Mouse (Mus musculus) adrenal gland, postnatal 10 days (tissue): ENCODE data around the gene Hrasls5. TPM values are rescaled to one million over a fixed set of nuclear protein-coding genes. Genes with fewer than 3 reads are reported as not detected.

Source experiments
- DNase-seq: peaks from one replicate; pipeline ENCODE4 v3.0.0; 2021; ENCODE audit warnings: mixed read lengths
- long read RNA-seq, 2 experiments: library from polyadenylated mRNA; stranded (forward); transcript quantifications; one replicate each; pipeline ENCODE4 v2.0.0; 2021
- total RNA-seq, 2 experiments: library from RNA; stranded (reverse); gene quantifications; 2 replicates each; pipeline ENCODE4 v1.2.3; 2021

Gene Hrasls5
- under 1 TPM in 1 of 2 experiments, not detected in 1; 0.39 TPM for total RNA-seq
- long read RNA-seq, experiment 1, result 0 reads
- long read RNA-seq, experiment 2, result 0 reads

DNA sequence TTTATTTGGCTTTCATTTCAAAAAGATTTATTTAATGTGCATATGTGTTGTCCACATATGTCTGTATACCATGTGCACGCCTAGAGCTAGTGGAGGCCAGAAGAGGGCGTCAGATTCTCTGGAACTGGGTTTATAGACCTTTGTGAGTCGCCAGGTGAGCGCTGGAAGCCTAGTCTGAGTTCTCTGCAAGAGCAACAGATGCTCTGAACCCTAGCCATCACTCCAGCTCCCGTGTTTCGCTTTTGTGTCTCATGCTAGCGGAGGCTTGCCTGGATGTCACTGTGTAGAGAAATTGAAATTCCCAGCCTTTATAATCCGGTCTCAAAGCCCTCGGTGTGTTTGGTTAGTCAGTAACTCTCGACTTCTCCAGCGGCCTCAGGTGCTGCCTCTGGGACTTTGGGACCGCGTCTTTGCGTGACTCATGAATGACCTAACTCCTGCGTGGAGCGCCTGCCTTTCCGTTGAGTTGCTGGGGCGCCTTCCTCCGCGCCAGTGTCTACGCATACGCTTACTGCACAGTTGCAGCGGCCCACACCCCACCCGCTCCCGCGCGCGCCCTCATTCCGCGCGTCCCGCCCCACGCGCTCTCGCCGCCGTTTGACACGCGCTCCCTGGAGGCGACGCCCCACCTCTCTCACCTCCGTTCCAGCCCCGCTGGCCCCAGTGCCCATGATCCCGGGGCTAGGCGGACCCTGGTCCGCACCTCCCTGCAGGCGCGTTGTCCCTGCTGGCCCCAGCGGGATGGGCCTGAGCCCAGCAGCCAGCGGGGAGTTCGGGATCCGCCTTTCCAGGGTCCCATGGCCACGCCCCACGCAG is at the start of gene Hrasls5:
Gene Hrasls5, plus strand, starts transcription at position 600 of the 816 bp plus-strand sequence.
- peak; percentile 55 for DNase-seq

DNA sequence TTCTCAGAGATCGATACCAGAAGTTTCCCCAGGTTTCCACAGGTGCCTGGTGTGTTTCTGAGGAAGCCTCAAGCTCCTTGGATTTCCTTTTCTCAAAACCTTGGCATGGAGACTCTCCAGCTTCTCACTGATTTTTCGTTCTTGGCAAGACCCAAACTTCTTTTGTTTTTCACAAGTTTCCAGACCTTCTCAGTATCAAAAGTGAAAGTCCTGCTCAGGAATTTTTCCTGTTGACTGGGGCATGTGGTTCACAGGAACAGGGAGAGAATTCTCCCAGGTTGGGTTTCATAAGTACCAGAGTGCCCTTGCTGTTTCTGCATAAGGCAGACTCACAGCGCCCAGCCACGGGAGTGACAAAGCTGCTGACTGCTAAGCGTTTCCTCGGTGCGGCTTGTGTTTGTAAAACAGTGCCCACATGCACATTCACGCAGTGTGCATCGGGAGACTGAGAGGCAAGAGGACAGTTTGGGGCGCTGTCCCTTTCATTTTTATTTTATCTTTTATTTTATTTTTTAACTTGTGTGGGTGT is 49.7 kb upstream of the Hrasls5 start:
- DNase-seq, result no peak

DNA sequence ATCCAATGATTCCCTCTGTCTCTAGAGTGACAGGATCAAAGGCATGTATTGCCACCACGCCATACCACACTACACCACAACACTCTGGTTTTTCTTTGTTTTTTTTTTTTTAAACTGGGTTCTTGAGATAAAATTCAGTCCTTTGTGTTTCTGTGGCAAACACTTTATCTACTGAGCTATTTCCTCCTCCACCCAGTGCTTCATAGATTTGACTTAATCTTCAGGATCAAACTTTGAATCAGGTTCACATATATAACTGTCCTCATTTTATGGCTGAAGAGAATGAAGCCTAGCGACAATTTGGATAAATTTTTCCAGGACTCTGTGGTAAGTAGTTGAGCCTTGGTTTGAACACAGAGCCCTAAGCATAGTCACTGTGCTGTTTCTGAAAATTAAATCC is 48.7 kb upstream of the Hrasls5 start:
- no peak for DNase-seq

DNA sequence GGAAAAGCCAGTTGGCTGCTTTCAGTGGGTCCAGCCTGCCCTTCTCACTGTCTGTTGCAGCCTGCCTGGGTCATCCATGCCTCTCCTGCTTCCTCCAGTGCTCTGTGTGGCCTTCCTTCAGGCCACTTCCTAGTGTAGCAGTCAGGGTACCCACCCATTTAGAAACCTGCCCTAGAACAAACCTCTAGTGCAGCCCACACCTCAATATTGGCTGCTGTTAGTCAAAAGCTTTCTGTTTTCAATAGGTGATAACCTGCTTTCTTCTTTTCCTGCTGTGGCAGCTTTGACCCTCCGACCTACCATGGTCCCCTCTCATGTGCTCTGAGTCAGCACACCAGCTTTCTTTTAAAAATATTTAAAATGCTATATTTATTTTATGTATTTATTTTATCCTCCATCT is 47.9 kb upstream of the Hrasls5 start:
- no peak for DNase-seq

DNA sequence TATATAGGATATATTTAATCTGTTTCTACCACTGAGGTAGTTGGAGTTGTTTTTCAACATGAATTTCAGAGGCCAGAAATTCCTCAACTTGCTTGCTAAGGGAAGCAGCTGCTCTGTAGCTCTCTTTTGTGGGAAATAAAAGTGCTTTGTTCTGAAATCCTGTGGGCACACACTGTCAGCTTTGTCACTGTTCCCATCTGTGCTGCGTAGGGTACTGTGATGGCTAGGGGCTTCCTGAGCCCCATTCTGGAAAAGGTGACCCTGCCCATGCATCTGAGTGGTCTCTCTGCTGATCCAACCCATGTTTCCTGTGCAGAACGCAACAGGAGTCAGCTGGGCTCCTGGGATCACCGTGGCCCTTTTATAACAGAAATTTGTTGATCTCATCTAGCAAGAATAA is 45.5 kb upstream of the Hrasls5 start:
- DNase-seq, result no peak

DNA sequence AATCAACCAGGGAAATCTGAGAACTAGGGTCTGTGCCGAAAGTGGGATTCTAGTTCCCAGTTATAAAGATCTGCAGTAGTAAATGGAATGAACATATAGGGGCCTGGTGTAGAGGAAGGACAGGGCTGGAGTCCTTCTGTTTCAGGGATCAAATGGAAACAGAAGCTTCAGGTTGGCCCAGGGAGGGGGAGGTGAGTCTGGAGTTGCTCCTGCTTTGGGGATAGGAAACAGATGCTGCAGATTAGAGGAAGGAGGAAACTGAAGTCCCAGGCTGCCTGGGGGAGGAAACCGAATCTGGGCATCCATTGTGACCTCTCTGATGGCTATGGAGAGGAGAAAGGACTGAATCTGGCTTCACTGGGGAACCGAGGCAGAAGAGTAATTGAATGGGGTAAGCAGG is 44.0 kb upstream of the Hrasls5 start:
- DNase-seq, result no peak

DNA sequence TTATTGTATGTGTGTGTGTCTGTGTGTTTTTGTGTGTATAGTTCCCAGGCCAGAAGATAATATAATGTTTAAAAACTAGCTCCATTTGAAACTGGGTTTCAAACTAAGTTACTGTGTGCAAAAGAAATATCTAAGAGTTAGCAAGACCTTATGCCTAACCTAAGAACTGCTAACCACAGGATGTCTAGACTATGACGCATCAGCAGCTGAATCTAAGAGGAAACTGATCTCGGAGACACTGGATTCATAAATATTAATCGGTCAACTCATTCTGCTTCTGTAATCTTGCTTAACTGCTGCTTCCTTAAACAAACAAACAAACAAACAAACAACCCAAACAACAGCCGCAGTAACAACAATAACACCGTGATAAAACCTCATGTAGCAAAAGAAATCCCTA is 42.7 kb upstream of the Hrasls5 start:
- no peak for DNase-seq

DNA sequence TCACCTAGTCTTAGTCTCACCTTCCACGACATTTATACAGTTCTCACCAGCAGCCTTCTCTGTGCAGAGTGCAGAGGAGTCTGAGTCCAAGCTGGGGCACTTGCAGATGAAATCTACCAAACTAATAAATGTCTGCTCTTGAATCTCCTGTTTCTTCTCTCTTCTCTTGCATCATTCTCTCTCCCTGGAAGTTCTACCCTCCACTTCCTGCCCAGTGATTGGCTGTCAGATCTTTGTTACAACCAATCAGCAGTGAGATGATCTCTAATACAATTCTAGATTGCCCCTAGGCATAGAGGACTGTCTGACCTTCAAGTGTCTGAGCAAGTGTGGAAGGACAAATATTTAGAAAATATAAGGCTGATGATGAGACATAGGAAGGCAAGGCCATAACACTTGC is 36.2 kb upstream of the Hrasls5 start:
- no peak for DNase-seq

DNA sequence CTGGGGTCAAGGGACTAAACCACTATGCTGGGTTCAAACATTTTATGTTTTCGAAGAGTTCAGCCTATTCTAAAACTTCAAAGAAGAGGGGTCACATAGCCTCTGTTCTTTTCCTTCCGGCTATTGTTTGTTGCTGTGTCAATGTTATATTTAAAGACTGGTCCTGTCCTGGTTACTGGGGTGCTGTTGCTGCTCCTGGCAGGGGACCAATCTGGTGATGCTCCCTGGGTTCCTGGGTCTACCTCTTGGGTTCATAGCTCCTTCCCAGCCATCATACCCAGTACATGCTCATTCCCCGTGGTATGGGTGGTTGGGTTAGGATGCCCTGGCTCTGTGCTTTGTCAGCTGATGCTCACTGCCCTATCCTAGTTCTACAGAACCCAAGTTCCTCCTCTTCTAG is 34.6 kb upstream of the Hrasls5 start:
- no peak for DNase-seq

DNA sequence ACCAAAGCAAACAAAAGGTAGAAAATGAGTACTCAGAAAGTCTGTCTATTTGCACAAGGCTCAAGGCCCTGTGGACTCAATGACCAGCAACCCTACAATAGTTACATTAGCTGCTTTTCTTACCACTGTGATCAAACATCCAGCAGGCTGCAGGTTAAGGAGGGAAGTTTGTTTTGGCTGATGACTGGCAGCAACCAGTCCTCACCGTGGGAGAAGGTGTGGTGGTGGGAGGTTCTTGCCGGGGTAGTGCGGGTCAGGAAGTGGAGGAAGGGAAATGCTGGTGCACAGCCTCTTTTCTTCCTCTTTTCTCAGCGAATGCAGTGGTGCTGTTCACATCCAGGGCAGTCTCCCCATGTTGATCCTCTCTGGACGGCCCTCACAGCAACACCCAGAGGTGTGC is 31.3 kb upstream of the Hrasls5 start:
- DNase-seq, result no peak

DNA sequence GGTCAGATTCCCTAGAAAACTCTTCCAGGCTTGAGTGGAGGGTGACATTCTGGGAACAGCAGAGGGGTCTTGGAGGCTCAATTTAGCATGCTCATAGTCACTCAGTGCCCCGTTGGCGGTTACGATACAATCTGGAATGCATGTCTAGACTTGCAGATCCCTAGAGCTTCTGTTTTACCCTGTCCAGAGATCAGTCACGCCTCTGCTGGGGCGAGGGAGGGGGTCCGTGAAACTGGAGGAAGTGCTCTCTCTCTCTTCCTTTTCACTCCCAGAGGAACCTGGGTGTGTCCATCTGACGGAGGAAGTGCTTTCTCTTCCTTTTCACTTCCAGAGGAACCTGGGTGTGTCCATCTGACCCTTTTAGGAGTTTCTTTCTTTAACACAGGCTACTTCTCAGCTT is 29.2 kb upstream of the Hrasls5 start:
- DNase-seq, result no peak

DNA sequence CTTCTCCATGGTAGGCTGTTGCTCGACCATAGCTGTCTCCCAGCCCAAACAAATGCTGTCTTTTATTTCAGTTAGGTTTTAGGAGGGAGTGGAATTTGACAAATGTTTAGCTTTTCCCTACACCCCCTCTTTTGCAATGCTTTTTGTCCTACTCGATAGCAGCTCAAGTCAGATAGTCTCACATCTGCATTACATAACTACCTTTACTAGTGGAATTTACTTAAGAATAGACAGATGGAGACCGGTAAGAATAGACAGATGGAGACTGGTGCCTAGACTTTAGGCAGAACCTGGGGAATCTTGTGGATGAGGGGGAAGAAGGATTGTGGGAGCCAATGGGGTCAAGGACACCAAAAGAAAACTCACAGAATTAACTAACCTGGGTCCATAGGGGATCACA is 28.7 kb upstream of the Hrasls5 start:
- DNase-seq, result no peak

DNA sequence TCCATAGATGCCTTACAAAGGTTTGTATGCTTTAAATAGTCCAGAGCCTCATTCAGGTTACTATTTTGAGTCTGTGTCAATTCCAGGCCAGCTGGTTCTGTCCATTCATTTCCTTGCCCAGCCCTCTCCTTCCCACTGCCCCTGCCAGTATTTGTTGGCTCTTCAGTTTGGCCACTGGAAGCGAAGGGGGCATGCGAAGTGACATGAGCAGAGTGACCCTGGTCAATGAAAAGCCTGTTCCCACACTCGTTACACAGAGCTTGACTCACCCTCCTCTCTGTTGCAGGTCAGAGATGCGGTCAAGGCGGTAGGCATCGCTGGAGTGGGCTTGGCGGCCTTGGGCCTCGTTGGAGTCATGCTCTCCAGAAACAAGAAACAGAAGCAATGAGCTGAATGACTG is 27.1 kb upstream of the Hrasls5 start:
- DNase-seq, result peak; percentile 47

DNA sequence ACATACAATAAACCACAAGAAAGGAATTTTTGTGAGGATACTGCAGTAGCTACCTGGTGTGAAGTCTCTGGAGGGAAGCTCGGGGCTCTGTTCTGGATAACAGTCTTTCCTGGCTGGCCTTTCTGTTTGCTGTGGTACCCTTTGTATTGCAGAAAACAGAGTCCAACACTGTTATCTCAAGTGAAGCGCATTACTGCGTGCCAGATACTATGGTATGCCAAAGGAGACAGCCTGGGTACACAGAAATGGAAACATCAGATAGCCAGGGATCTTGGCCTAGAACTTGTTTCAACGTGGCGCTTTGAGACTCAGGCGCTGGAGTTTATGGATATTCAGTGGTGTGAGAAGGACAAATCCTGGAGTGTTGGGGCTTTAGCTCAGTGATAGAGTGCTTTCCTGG is 26.6 kb upstream of the Hrasls5 start:
- no peak for DNase-seq

DNA sequence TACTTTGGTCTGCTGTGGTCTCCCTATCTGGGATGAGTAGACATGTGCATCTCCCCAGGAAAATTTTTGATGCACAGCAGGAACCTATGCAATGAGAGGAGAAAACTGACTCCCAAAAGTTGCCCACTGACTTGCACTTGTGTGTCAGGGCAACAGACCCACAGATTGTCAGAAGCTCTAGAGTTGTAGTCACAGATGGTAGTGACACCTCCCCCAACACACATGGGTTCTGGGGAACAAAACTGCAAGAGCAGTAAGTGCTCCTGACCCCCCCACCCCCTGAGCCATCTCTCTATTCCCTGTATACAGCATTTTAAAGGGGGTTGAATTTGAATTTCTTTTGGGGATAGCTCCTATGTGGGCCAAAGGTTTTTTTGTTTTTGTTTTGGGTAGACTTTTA is 21.5 kb upstream of the Hrasls5 start:
- DNase-seq, result no peak

DNA sequence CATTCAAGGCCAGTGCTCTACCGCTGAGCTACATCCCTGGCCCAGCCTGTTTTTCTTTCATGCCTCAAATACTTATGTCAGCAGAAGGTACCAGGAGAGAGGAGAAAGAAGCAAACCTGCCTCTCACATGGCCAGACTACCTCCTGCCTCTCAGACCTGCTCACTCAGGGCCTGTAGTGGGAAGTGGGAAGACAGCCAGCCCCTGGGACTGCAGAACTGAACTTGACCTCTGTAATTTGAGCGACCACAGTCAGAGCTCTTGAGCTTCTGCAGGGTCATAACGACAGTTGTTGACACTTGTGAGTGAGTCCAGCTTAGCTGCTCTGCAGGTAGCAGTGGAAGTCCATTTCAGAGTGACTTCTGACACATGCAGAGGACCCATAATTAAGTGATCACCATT is 20.3 kb upstream of the Hrasls5 start:
- DNase-seq, result peak; percentile 39

DNA sequence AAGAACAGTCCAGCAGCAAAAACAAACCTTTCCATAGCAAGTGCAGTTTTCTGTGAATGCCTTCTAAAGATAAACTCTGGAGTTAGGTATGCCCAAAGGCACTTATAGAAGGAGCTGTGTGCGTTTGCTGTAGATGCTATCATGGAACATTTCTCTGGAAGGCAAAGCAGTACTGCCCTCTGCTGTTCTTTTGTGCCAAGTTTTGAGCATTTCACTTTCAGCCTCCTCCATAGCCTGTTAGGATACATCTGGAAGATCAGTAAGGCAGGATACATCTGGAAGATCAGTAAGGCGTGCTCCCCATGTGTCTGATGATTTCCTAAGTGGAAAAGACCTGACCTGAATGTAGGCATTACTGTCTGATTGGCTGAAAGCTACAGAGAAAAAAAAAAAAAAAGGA is 16.8 kb upstream of the Hrasls5 start:
- peak; percentile 63 for DNase-seq

DNA sequence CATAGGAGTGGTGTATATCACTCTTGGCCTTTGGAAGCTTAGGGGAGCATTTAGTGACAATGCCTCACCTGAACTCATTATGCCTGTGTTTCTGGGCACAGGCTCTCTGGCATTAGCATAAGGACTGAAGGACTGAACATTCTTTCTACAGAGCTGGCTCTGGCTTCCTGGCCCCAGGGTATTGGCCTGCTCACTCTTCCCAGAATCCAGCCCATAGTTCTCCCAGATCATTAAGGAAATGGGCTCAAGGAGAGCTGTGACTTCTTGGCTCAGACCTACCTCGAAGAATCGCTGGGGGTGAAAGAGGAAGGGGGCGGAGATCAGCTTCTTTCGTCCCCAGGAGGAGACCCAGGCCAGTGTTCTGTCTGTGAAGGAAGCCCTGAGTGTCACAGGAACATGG is 13.9 kb upstream of the Hrasls5 start:
- DNase-seq, result peak; percentile 21

DNA sequence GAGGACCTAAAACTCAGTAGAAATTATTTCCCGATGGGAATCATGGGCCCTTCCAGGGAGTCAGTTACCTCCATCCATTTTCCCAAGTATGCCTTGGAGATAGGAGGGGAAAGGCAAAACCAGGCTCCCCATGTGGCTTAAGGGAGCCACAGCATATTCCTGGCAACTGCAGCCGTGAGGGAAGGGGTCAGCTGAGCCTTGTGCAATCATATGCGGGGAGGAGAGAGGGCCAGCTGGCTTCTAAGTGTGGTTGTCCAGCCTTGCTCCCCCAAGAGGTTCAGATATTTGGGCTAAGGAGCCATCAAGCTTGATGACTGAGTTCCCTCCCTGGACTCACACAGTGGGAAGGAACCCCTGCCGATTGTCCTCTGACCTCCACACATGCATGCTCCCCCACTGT is 10.8 kb upstream of the Hrasls5 start:
- DNase-seq, result peak; percentile 63

DNA sequence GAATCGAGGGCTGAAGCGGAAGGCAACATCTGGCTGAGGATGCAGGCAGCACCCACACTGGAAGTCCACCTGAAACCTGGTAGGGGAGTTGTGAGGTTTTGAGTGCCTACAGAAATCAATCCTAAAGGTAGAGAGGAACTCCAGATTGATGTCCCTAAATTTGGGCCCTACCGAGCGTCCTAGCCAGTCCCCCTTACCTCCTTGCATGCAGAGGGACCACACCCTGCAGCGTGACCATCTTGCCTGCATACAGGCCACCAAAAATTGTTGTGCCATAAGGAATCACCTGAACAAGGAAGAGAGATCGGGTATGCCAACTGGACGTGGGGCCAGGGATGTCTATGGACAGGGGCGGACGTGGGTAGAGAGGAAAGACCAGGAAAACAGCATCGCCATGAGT is 8.2 kb upstream of the Hrasls5 start:
- DNase-seq, result no peak

DNA sequence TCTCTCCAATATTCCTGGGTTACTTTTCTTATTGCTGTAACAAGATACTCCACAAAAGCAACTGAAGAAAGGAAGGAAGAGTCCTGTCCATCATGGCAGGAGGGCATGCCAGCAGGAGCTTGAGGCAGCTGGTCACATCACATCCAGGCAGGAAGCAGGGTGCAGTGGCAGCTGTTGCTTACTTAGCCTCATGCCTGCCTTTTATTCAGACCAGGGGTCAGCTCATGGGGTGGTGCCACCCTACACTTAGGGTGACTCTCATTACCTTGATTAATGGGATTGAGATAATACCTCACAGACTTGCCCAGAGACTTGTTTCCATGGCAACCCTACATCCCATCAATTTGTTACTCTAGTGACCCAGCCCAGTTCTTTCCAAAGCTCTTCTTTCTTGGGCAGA is 7.3 kb upstream of the Hrasls5 start:
- no peak for DNase-seq

DNA sequence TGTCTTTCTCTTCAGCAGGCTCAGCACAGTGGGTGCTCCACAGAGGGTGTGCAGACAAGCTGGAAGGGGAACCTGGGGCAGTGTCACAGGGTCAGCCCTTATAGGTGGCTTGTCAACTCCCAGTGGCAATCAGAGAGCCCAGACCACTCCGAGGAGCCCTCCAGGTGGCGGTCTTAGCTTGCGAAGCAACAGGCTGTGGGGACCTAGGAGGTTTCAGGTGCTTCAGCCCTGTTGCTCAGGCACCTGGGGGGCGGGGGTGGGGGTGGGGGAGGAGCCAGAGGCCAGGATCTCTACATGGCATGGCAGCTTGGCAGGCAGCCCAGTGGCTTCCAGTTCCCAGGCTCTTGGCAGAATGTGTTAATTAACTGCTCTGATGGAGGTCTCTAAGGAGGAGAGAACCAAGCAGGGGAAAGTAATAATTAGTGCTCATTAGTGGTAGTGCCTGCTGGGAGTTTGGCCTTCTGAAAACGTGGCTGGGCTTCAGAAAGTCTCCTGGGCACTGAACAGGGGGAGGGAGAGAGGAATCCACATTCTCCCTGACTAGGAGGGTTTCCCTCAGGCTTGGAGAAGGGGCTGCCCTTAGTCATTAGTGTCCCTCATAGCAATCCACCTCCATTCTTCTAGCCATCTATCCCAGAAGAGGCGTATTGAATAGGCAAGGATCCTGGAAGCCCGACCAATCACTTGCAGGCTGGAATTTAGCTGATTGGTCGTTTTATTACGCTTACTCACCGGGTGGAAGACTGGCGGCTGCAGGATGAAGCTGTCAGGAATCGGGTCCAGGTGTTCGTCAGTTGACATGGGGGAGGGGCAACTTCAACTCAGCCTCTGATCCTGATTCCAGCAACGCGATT is 6.2 kb upstream of the Hrasls5 start:
- DNase-seq, result peak; percentile 60
